19 mouse cellular contexts compared by ENCODE assay signal in the genomic region with DNA sequence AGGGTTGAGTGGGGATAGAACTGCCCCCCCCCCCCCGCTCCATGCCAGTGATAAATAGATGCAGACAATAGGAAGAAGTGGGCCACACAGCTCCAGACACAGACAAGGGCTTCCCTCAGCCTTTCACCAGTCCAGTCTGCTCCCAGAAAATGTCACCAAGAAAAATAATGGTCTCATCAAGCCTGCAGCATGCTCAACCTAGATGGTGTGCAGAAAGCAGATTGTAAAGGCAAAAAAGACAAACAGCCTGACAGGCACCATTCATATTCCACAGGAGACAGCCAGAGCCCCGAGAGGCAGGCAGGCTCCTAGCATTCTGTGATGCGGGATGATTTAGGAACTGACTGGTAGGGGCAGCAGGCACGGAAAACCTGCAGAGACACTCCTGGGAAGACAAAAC. TPM values are rescaled to one million over a fixed set of nuclear protein-coding genes. Genes with fewer than 3 reads are reported as not detected.
DNase-seq lines count a peak whose midpoint lies in the region; ATAC-seq and TF ChIP-seq lines count a peak whose summit lies in the region.
"Had no signal": no experiment of that assay in that cellular context is flagged by ENCODE, and none has a peak within 500 bp of the region (broad histone marks: within the 10 kb centered on the region; RNA-seq: fewer than 3 reads in every experiment).

No protein-coding gene starts in this region.

- intact Hi-C loops in gastrocnemius, adult 2 months (cut with DNase I) = no loop called here

- no peaks in the 10 kb centered on the region for H3K9me3 ChIP-seq in midbrain, embryonic 16.5 days (replicated peaks; ENCODE audit: control insufficient read depth, low read length, poor library complexity, severe bottlenecking)
- no peaks in the 10 kb centered on the region for H3K9me3 ChIP-seq in midbrain, embryonic 11.5 days (ENCODE audit: control insufficient read depth, low read length)
- no peaks in the 10 kb centered on the region for H3K9me3 ChIP-seq in hindbrain, embryonic 12.5 days (replicated peaks)
- H3K9me3 ChIP-seq: embryonic facial prominence, embryonic 12.5 days; liver, embryonic 12.5 days had no signal

- H3K36me3 ChIP-seq in midbrain, embryonic 16.5 days (ENCODE audit: control insufficient read depth, insufficient read depth, low read length) = no peaks in the 10 kb centered on the region
- no peaks in the 10 kb centered on the region for H3K36me3 ChIP-seq in midbrain, embryonic 11.5 days (ENCODE audit: control insufficient read depth, insufficient read depth, low read length)
- no peaks in the 10 kb centered on the region for H3K36me3 ChIP-seq in hindbrain, embryonic 12.5 days
- H3K36me3 ChIP-seq: embryonic facial prominence, embryonic 12.5 days; liver, embryonic 12.5 days had no signal

- H3K4me2 ChIP-seq in midbrain, embryonic 16.5 days (ENCODE audit: low read length) = no peak overlapping the region
- H3K4me2 ChIP-seq in midbrain, embryonic 11.5 days = no peak overlapping the region
- H3K4me2 ChIP-seq in hindbrain, embryonic 12.5 days (replicated peaks) = 0 out of 2 replicates have a peak overlapping the region, but pooled peaks have one; percentile 8
- H3K4me2 ChIP-seq: embryonic facial prominence, embryonic 12.5 days; liver, embryonic 12.5 days had no signal

- DNase-seq in midbrain, embryonic 11.5 days (ENCODE audit: low spot score, missing footprints) = no peak
- peak; percentile 58 for DNase-seq in mesoderm, embryonic 11.5 days (ENCODE audit: low read depth, low spot score)
- DNase-seq in gastrocnemius, adult 2 months = no peak
- DNase-seq in adrenal gland, postnatal 14 days = no peak
- no peak for DNase-seq in testis, postnatal 14 days (ENCODE audit: low spot score)
- DNase-seq: adrenal gland, postnatal 10 days; cerebellum, adult 9-10 months; kidney, adult 18-20 months; kidney, postnatal 14 days; layer of hippocampus, adult 9-11 months; right cerebral cortex, postnatal 4 days; thymus, postnatal 4 days had no signal

- no peaks in the 10 kb centered on the region for H3K27me3 ChIP-seq in midbrain, embryonic 16.5 days (ENCODE audit: control insufficient read depth, insufficient read depth, low read depth, low read length)
- H3K27me3 ChIP-seq in midbrain, embryonic 11.5 days (ENCODE audit: control insufficient read depth, insufficient read depth, low read length) = no peaks in the 10 kb centered on the region
- H3K27me3 ChIP-seq in hindbrain, embryonic 12.5 days = no peaks in the 10 kb centered on the region
- H3K27me3 ChIP-seq: embryonic facial prominence, embryonic 12.5 days; liver, embryonic 12.5 days had no signal

- H3K4me3 ChIP-seq in midbrain, embryonic 16.5 days (ENCODE audit: low read depth, low read length) = no peak overlapping the region
- H3K4me3 ChIP-seq in midbrain, embryonic 11.5 days (ENCODE audit: low read depth, low read length) = no peak overlapping the region
- no peak overlapping the region for H3K4me3 ChIP-seq in hindbrain, embryonic 12.5 days
- H3K4me3 ChIP-seq in gastrocnemius, adult 2 months = no peak overlapping the region
- H3K4me3 ChIP-seq: embryonic facial prominence, embryonic 12.5 days; liver, embryonic 12.5 days; myocyte had no signal

- no peak overlapping the region for H3K9ac ChIP-seq in midbrain, embryonic 16.5 days (ENCODE audit: low read depth, low read length)
- no peak overlapping the region for H3K9ac ChIP-seq in midbrain, embryonic 11.5 days (ENCODE audit: low read length)
- H3K9ac ChIP-seq in hindbrain, embryonic 12.5 days = no peak overlapping the region
- H3K9ac ChIP-seq: embryonic facial prominence, embryonic 12.5 days; liver, embryonic 12.5 days had no signal

- 30% methylated on average over 4 of the region's 4 CpGs for WGBS in midbrain, embryonic 16.5 days
- WGBS in midbrain, embryonic 11.5 days = 47% methylated on average over 4 of the region's 4 CpGs
- WGBS in hindbrain, embryonic 12.5 days = 27% methylated on average over 4 of the region's 4 CpGs

- no peak for TF ChIP-seq CTCF in gastrocnemius, adult 2 months (IDR thresholded peaks at IDR 0.05)

- 0 out of 2 replicates have a peak, but pooled peaks cover 2% of the 10 kb centered on the region for H3K4me1 ChIP-seq in midbrain, embryonic 16.5 days (ENCODE audit: control insufficient read depth, insufficient read depth, low read length)
- no peaks in the 10 kb centered on the region for H3K4me1 ChIP-seq in midbrain, embryonic 11.5 days (ENCODE audit: control insufficient read depth, insufficient read depth, low read length)
- H3K4me1 ChIP-seq in hindbrain, embryonic 12.5 days = peaks cover 12% of the 10 kb centered on the region
- H3K4me1 ChIP-seq: liver, embryonic 12.5 days had no signal

- no peak for ATAC-seq in midbrain, embryonic 16.5 days
- ATAC-seq in midbrain, embryonic 11.5 days (ENCODE audit: low FRiP score) = no peak
- ATAC-seq in hindbrain, embryonic 12.5 days (ENCODE audit: low FRiP score) = peak; percentile 64
- ATAC-seq: liver, embryonic 12.5 days had no signal

- H3K27ac ChIP-seq in midbrain, embryonic 16.5 days (ENCODE audit: low read length) = peak overlapping the region; percentile 38
- H3K27ac ChIP-seq in midbrain, embryonic 11.5 days (ENCODE audit: low read depth, low read length) = no peak overlapping the region
- peak overlapping the region; percentile 62 for H3K27ac ChIP-seq in hindbrain, embryonic 12.5 days
- H3K27ac ChIP-seq in gastrocnemius, adult 2 months = no peak overlapping the region
- H3K27ac ChIP-seq: embryonic facial prominence, embryonic 12.5 days; liver, embryonic 12.5 days had no signal

RNA-seq across cellular contexts. Expression of a gene that starts 45.4 kb away (rescaled TPM):
- 19.3 TPM in 2 replicates for polyA plus RNA-seq in midbrain, embryonic 16.5 days (2015; fragmentation: Nextera tagmentation; extraction: Ambion mirVana)
- polyA plus RNA-seq in midbrain, embryonic 11.5 days (2014; fragmentation: Nextera tagmentation; extraction: Ambion mirVana) = 1,135 and 1,165 TPM in 2 replicates
- 655 and 681 TPM in 2 replicates for polyA plus RNA-seq in hindbrain, embryonic 12.5 days (2016; fragmentation: Nextera tagmentation; extraction: Ambion mirVana)
- 1 to 10 TPM in 1 of 2 experiments, not detected in 1; 2.2 TPM for total RNA-seq in gastrocnemius, adult 2 months (2021)
- total RNA-seq in adrenal gland, postnatal 14 days (2021) = 6.5 and 8.2 TPM in 2 replicates
- total RNA-seq: hematopoietic stem cell, adult 5-6 weeks; megakaryocyte progenitor cell, adult 5-6 weeks had no signal

RNA-seq across cellular contexts. Expression of a gene that starts 53.6 kb away (rescaled TPM):
- 38.9 and 46.3 TPM in 2 replicates for polyA plus RNA-seq in midbrain, embryonic 16.5 days (2015; fragmentation: Nextera tagmentation; extraction: Ambion mirVana)
- polyA plus RNA-seq in midbrain, embryonic 11.5 days (2014; fragmentation: Nextera tagmentation; extraction: Ambion mirVana) = 64.5 and 72.6 TPM in 2 replicates
- 65.6 and 70.4 TPM in 2 replicates for polyA plus RNA-seq in hindbrain, embryonic 12.5 days (2016; fragmentation: Nextera tagmentation; extraction: Ambion mirVana)
- 10 to 100 TPM; 18.3 to 21.8 TPM for total RNA-seq in gastrocnemius, adult 2 months (2021)
- 48.8 and 53.9 TPM in 2 replicates for total RNA-seq in adrenal gland, postnatal 14 days (2021)

Comparison
In these comparisons a context has a peak if more than half of its experiments do, and no peak if none do; other contexts are left out.
1. H3K27ac ChIP-seq: peak in midbrain, embryonic 16.5 days (single experiment) and hindbrain, embryonic 12.5 days (single experiment); none in midbrain, embryonic 11.5 days (single experiment) and gastrocnemius, adult 2 months (single experiment).
2. RNA of a gene that starts 45.4 kb away (polyA plus RNA-seq): 1,135 to 1,165 TPM in midbrain, embryonic 11.5 days and 655 to 681 TPM in hindbrain, embryonic 12.5 days; 19.3 TPM in midbrain, embryonic 16.5 days; every median in the first group is over 10 times any median in the second.